Mouse (Mus musculus) thymus, postnatal 0 days (tissue): ENCODE measurements around the gene Hoxa5. TPM values are rescaled to one million over a fixed set of nuclear protein-coding genes. Genes with fewer than 3 reads are reported as not detected.
A peak's percentile ranks its signal among the peaks of the same experiment; 100 is the strongest.

Experiments used
- DNase-seq: peaks from one replicate; pipeline ENCODE4 v3.0.0-alpha.2; 2015; ENCODE audit warnings: low spot score
- polyA plus RNA-seq: library from polyadenylated mRNA; unstranded; fragments of >200 nt; fragmentation: Nextera tagmentation; extraction: Ambion mirVana; gene quantifications from 2 replicates; pipeline ENCODE4 v1.2.1, GENCODE M21; 2015

Gene Hoxa5
- polyA plus RNA-seq, 1 experiment from 2014 or later = 0.21 TPM

DNA sequence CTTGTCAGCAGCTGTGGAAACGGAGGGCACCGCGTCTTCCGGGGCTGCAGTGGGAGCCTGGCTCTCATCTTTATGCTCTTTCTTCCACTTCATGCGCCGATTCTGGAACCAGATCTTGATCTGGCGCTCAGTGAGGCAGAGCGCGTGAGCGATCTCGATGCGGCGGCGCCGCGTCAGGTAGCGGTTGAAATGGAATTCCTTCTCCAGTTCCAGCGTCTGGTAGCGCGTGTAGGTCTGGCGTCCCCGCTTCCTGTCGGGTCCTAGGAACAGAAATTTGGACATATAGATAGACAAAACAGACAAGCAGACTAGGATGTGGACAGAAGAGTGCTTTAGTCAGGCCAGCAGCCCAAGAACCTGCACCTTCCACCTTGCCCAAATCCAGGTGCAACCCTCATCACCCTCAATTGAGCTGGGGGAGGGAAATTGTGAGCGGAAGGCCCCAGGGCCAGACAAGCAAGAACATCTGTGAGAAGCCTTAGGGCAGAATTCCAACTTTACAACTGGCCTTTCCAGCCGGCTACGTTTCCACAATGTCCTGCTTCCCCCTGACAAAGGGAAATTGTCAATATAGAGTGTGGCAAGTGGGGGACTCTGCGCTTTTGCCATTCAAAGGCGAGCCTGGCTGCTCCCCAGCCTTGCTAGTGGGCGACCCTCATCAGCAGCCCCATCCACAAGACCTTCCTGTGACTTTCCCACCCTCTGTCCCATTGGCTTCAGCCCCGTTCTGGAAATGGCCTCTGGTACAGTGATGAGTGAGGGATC, 11.6 kb upstream of the Hoxa5 start:
- no peak for DNase-seq

DNA sequence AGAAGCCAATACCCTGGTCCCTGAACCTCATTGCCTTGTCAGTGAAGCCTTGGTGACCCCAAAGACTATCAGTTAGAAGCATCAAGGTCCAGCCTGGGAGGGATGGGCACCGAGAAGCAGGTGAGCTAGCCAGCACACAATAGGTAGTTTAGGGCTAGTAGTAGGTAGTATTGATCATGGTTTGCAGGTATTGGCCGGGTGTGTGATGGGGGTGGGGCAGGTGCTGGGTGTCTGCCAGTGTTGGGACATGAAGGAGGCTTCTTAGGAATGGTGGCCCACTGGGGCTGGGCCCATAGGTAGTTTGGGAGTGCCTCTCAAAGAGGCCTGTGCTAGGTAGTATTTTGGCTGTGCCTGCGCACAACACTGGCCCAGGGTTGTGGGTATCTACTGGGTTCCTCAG, 10.7 kb upstream of the Hoxa5 start:
- DNase-seq = no peak

DNA sequence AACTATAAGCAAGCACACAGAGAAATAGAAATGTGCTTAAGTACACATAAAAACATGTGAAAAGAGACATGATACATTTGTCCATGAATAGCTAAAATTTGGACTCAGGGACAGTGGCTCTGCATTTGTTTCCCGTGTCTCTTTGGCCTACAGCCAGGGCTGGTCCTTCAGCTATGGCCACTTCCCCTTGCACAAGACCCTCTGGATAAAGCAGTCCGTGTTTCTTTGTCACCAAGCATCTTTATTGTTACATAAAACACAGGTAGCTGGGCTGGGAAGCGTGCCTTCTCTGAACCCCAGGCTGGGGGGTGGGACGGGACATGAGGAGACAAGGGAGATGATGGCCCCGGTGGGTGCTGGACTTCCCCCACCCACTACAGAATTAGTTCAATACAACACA, 9.9 kb upstream of the Hoxa5 start:
- no peak for DNase-seq

- DNase-seq = no peak
Measured at GRCm38 (mm10) chr6:52213119-52213986, 9.0 kb upstream of the Hoxa5 start, which contains the start of the genes Hoxa3 and Gm28308. Hoxa3 (minus strand) TSS chr6:52213336. Gm28308 (minus strand) TSS chr6:52213339.

DNA sequence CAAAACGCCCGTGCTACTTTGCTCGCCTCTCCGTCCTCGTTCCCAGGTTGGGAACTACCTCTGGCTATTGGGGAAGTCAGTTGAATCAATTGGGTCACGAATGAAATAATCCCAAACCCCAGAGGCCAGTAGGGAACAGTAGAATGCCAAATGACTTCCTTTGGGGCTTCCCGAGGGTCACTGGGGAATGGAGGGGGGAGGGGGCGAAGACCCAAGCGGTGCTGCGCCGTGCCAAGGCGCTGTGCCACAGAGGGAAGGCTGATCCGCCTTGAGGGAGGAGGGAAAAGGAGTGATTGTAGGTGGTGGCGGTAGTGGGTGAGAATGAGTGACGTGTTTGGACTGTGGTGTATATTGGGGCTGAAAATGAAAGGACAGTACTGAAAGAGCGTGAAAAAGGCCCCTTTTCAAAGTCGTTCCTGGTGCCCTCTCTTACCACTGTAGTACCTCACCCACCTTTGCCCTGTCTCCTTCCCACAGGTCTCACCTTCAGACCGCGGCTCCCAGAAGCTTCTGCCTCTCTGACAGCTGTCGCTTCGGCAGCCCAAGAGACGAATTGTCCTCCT, 8.2 kb upstream of the Hoxa5 start:
- no peak for DNase-seq

DNA sequence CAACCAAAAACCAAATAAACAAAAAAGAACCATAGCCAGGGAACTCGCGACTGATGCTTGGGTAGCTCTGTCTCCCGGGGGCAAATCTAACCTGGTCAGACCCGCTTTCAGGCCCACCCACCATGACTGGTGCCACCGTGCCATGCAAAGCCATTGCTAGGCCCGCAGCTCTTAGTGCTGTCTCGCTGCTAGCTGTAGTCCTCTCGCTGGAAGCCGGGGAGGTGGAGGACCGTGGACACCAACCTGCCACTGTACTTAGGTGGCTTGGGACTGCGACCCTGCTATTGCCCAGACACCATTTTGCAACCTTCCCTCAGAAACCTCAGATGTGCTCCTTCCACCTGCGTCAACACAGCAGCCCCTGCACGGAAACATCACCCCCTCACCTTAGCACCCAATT, 7.6 kb upstream of the Hoxa5 start:
- no peak for DNase-seq

DNA sequence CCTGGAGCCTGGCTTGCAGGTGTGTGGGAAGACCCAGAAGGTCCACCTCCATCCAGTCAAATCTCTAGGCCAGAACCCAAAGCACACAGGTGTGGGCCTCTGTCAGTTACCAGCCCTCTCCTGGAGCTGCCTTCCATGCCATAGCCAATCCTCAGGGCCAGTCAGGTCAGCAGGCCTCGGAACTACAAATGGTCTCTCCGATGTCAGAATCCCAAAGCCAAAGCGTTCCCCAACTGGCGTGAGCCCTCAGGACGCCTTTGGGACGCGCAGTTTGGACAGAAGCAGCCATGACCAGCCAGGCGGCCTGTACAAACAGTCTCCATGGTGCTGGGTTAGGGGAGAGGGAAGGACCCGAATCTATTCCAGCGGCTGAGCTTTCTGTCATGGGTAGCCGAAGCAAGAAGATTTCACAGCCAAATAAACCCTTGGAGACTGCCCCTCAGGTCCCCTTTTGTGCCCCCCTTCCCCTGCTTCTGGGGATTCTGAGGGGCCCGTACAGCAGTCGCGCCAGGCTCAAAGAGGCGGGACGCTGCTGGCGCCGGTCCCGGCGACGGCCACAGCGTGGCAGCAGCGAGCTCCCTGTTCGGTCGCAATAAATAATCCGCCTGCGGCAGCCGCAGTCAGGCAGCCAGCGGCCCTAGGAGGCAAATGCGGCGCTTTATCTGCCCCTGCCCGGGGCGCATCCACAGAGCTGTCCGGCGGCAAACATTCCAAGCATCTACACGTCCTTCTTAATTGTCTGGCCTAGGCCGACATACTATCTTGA, 7.0 kb upstream of the Hoxa5 start:
- DNase-seq = peak; percentile 63

GRCm38 (mm10) chr6:52209685-52210046, 5.3 kb upstream of the Hoxa5 start:
- DNase-seq = no peak

- no peak for DNase-seq
Measured at GRCm38 (mm10) chr6:52208868-52209684, 4.7 kb upstream of the Hoxa5 start.

GRCm38 (mm10) chr6:52208072-52208867, 3.9 kb upstream of the Hoxa5 start, which contains the start of gene Hoxa6:
Hoxa6 (minus strand) TSS chr6:52208722.
- no peak for DNase-seq

GRCm38 (mm10) chr6:52207684-52207976, 3.2 kb upstream of the Hoxa5 start:
- DNase-seq = no peak

GRCm38 (mm10) chr6:52206882-52207683, 2.7 kb upstream of the Hoxa5 start:
- no peak for DNase-seq

DNA sequence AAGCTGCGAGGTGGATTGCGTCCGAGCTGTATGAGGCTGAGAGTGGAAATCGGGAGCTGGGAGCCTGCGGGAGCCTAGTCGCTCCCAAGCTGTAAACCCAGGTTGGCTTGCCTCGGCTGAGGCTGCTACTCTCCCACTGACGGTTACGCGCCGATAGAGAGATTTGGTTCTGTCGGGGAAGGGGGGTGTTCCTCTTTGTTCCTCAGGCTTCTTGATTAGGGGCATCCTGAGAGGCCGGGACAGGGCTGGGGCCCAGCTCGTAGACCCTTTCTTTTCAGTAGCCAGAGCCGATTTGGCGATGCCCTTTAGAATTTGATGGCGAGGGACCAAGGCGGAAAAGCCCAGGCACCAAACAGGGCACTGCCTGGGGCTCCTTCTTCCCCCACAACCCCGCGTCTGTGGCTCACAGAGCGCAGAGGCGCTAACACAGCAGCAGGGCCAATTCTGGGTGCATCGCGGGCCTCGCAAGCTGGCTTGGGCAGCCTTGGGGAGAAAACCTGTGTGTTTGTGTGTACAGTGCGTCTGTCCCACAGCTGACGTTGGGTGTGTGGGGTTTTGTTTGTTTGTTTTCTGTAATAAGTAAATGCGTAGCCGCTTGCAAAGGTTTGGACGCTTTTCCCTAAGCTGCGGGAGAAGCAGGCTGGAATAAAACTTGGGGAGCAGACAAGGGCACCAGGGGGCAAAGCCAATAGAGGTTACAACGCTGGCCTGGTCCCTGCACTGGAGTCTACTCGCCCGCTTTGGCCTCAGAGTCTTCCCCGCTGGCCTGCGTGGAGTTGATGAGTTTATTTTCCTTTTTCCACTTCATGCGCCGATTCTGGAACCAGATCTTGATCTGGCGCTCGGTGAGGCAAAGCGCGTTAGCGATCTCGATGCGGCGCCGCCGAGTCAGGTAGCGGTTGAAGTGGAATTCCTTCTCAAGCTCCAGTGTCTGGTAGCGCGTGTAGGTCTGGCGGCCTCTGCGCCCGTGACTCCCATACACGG, 1.5 kb upstream of the Hoxa5 start:
- no peak for DNase-seq

GRCm38 (mm10) chr6:52205221-52205620, 834 bp upstream of the Hoxa5 start:
- DNase-seq = no peak

DNA sequence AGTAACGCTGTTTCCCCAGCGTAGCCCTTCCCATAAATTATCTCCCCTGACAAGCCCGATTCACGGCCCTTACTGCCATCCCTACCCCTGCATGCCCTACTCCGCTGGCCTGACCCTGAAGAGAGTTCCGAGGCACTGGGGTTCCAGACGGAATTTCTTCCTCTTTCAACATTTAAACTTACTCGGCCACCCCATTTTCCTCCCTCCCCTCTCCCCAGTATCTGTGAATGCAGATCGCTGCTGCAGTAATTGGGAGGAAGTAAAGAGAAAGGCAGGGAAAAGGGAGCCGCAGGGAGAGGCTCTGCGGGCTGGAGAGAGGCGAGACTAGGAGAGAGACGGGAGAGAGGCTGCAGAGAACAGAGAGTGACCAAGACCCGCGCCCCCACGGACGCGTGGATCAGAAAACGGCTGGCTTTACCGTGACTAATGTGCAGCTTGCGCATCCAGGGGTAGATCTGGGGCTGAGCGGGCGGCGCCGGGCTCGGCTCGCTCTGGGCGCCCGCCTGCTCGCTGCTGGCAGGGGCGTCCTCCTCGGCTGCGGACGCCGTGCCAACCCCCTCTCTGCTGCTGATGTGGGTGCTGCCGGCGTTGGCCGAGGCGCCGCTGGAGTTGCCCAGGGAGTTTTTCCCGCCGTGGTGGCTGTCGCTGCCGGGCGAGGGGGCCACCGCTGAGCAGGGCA, 877 bp downstream of the Hoxa5 start:
- DNase-seq = no peak

DNA sequence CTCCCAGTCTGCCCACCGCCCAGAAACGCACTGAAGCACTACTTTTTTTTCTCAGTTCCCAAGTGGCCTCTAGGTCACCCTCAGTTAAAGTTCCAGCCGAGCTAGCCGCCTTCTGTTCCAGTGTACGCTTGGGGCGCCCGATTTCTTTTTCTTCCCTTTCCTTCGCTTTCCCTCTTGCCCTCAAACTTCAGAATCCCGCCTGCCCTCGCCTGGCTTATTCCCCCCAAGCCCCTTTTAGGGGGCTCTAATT, 1.3 kb downstream of the Hoxa5 start:
- no peak for DNase-seq

DNA sequence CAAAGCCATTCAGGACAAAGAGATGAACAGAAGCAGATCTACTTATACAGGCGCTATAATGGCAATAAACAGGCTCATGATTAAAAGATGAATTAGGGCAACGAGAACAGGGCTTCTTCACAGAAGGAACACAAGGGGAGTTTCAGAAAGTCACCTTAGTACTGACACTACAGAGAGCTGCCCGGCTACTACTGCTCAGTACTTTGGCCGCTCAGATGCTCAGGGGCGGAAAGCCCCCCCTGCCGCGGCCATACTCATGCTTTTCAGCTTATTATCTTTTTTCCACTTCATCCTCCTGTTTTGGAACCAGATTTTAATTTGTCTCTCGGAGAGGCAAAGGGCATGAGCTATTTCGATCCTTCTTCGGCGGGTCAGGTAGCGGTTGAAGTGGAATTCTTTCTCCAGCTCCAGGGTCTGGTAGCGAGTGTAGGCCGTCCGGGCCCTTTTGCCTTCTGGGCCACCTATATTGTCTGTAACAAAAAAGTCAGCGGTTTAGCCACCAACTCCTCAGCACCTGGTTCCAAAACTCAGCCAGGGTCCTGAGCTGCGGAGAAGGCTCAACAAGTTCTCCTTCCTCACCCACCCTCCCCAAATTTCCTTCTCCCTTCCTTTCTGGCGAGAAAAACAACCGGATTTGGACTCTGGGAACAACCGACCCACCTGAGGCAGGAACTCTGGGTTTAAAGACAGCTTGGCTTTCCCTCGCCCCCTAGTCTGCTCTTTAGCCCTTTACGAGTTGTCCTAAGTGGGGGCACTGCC, 1.8 kb downstream of the Hoxa5 start:
- DNase-seq = no peak
